Mouse (Mus musculus) macrophage (primary cell): ENCODE measurements around the gene Ripk3. TPM values are rescaled to one million over a fixed set of nuclear protein-coding genes. Genes with fewer than 3 reads are reported as not detected.
A peak's percentile ranks its signal among the peaks of the same experiment; 100 is the strongest.
"Not testable (repeated sequence)": the region's sequence is repeated elsewhere in the genome, so short reads cannot be mapped to it uniquely, and the experiment has no call there.

Source experiments
- H3K27ac ChIP-seq: fragments of 350-480 bp; formaldehyde crosslinking; 2 replicates; pipeline ENCODE4 v1.9.0; 2021
- H3K36me3 ChIP-seq: fragments of 350-480 bp; formaldehyde crosslinking; 2 replicates; pipeline ENCODE4 v1.9.0; 2021; ENCODE audit errors: inconsistent target
- H3K4me3 ChIP-seq: fragments of 350-480 bp; formaldehyde crosslinking; 2 replicates; pipeline ENCODE4 v1.9.0; 2021; ENCODE audit errors: inconsistent target
- H3K79me2 ChIP-seq: fragments of 350-480 bp; formaldehyde crosslinking; 2 replicates; pipeline ENCODE4 v1.9.0; 2021; ENCODE audit errors: inconsistent target
- WGBS: methylation state at CpG from one replicate; pipeline ENCODE4 v1.1.7; 2026; ENCODE audit warnings: inconsistent platforms; ENCODE audit not compliant: missing documents; 5-methylcytosine and 5-hydroxymethylcytosine counted together
- polyA plus RNA-seq: library from polyadenylated mRNA; stranded (reverse); fragments of 250-400 nt; gene quantifications from 3 replicates; pipeline ENCODE4 v1.2.4, GENCODE M21; 2018; ENCODE audit warnings: inconsistent platforms

The Ripk3 gene
- polyA plus RNA-seq, 1 experiment from 2014 or later, result 11.7 TPM

GRCm38 (mm10) chr14:55761163-55761562 is 27.5 kb downstream of the Ripk3 start, which contains the start of gene Ltb4r2:
TSS of gene Ltb4r2 (plus strand) at chr14:55761428.
- WGBS, result 95% methylated on average over 6 of the region's 6 CpGs
- Histone ChIP-seq H3K36me3 (no peaks in the 10 kb centered on the region), H3K27ac (no peak within 1 kb of the TSS), H3K79me2 (no peaks in the 10 kb centered on the region), H3K4me3 (no peak within 1 kb of the TSS)

DNA sequence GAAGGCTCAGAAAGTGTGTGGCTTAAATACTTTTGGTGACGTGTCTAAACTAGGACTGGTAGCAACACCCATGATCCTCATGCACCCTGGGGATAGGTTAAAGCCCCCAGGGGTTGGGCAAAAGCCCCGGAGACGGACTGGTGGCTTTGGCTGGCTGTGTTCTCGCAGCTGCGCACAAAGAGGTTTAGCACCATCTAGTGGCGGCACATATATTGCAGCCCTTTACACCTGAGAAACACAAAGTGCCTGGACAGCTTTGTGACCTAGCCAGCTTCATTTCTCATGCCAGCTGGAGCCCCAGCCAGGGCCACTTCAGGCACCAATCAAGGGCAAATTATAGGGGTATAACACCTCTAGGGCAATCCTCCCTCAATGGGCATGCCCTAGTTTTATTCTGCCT is 28.5 kb downstream of the Ripk3 start:
- H3K36me3 ChIP-seq, H3K79me2 ChIP-seq, H3K4me3 ChIP-seq, H3K27ac ChIP-seq: not testable (repeated sequence)
- WGBS, result 0% methylated on average over 5 of the region's 6 CpGs

DNA sequence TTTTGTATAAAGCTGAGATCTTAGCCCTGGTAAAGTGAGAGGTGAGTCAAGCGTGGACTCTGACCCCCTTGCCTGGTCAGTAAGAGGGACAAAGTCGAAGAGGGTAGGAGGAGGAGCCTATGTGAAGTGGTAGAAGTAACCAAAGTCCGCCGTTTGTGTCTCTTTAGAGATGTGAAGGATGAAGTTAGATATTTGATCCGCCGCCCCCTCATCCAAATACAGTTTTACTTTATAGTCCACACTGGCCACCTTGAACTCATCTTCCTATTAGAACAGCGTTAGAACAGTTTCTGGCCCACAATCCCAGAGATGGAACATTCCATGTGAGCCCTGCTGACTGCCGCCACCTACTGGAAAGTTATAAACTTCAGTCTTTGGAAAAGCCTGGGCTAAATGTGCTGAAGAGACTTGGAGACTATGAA is 30.3 kb downstream of the Ripk3 start, which contains the start of gene Cideb:
TSS of gene Cideb (minus strand) at position 96 of the 422 bp plus-strand sequence.
- peaks cover 22% of the 10 kb centered on the region for H3K36me3 ChIP-seq
- H3K4me3 ChIP-seq, result no peak within 1 kb of the TSS
- no peak within 1 kb of the TSS for H3K27ac ChIP-seq
- WGBS, result 25% methylated on average over 8 of the region's 8 CpGs
- no peaks in the 10 kb centered on the region for H3K79me2 ChIP-seq

DNA sequence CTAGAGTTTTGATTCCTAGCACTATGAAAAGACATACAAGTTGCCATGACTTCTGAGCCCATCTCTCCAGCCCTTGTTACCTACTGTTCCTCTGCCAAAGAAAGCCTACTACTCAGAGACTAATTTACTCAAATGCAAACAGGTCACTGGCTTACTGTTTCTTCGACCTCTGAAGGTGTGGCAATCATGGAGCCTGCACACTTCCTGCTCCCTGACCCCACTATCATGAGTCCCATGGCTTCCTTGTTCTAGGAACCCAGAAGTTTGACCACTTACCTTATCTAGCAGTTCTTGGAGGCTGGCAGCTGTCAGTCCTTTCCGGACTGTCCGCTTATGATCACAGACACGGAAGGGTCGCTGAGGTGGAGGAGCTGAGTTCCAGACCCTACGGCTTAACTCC is 31.1 kb downstream of the Ripk3 start:
- Histone ChIP-seq H3K36me3 (peaks cover 30% of the 10 kb centered on the region), H3K4me3 (no peak overlapping the region), H3K27ac (no peak overlapping the region), H3K79me2 (no peaks in the 10 kb centered on the region)
- 58% methylated on average over 5 of the region's 6 CpGs for WGBS

GRCm38 (mm10) chr14:55747051-55747847 is 41.4 kb downstream of the Ripk3 start:
- no peak overlapping the region for H3K27ac ChIP-seq
- peaks cover 46% of the 10 kb centered on the region for H3K36me3 ChIP-seq
- peak overlapping the region; percentile 90 for H3K4me3 ChIP-seq
- H3K79me2 ChIP-seq, result peaks cover 35% of the 10 kb centered on the region
- 84% methylated on average over 10 of the region's 10 CpGs for WGBS

DNA sequence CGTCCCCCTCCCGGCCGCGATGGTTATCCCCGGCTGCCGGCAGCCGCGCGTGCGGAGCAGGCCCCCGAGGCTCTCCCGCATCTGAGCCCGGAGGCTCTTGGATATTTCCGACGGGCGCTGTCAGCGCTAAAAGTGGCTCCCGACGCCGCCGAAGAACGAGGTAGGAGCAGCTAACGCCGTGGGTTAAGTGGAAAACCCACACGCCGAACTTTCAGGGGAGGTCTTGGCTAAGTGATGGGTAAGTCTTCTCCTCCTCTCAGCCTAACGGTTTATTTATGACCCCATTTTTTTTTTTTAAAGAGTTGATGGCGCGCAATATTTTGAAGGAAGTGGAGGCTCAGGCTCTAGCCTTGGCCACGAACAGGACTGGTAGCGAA is 42.8 kb downstream of the Ripk3 start:
- H3K27ac ChIP-seq, result peak overlapping the region; percentile 41
- H3K36me3 ChIP-seq, result peaks cover 46% of the 10 kb centered on the region
- 1% methylated on average over 29 of the region's 31 CpGs for WGBS

GRCm38 (mm10) chr14:55745180-55745860 is 43.3 kb downstream of the Ripk3 start, which contains the start of the genes Dhrs1 and Nop9:
TSS of gene Dhrs1 (minus strand) at chr14:55745690.
TSS of gene Nop9 (plus strand) at chr14:55745693.
- H3K27ac ChIP-seq, result peak within 1 kb of the TSS; percentile 61
- peaks cover 35% of the 10 kb centered on the region for H3K79me2 ChIP-seq
- 1% methylated on average over 36 of the region's 48 CpGs for WGBS
- peak within 1 kb of the TSS; percentile 90 for H3K4me3 ChIP-seq
- H3K36me3 ChIP-seq, result peaks cover 46% of the 10 kb centered on the region

More for the DNA sequence above, 42.8 kb downstream of the Ripk3 start:
- Histone ChIP-seq H3K79me2 (peaks cover 35% of the 10 kb centered on the region), H3K4me3 (peak overlapping the region; percentile 90)

GRCm38 (mm10) chr14:55743711-55744110 is 45.0 kb downstream of the Ripk3 start:
- H3K36me3 ChIP-seq, result peaks cover 47% of the 10 kb centered on the region
- H3K4me3 ChIP-seq, result no peak overlapping the region
- peaks cover 35% of the 10 kb centered on the region for H3K79me2 ChIP-seq
- 22% methylated on average over 10 of the region's 10 CpGs for WGBS
- no peak overlapping the region for H3K27ac ChIP-seq

DNA sequence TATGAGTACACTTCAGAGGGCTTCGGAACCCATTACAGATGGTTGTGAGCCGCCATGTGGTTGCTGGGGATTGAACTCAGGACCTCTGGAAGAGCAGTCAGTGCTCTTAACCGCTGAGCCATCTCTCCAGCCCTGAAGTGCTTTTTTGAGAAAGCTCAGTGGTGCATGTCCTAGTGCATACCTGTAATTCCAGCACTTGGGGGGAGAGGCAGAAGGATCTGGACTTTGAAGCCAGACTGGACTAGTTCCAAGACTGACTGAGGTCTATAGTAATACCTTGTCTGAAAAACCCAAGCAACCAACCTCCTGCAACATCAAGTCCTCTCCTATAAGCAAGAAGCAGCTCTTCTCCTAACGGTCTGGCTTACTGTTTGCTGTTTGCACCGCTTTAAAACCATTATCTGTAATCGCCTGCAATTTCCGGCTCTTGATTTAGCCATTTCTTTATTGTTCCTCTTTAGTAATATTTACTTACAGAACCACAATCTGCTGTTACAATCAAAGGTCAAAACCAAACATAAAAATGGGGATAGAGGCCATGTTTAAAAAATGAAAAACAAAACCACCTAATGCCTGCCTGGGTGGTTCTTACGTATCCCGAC is 51.5 kb downstream of the Ripk3 start:
- Histone ChIP-seq H3K36me3 (peaks cover 39% of the 10 kb centered on the region), H3K79me2 (no peaks in the 10 kb centered on the region), H3K4me3 (no peak overlapping the region), H3K27ac (0 out of 2 replicates have a peak overlapping the region, but pooled peaks have one; percentile 21)
- 55% methylated on average over 9 of the region's 9 CpGs for WGBS

DNA sequence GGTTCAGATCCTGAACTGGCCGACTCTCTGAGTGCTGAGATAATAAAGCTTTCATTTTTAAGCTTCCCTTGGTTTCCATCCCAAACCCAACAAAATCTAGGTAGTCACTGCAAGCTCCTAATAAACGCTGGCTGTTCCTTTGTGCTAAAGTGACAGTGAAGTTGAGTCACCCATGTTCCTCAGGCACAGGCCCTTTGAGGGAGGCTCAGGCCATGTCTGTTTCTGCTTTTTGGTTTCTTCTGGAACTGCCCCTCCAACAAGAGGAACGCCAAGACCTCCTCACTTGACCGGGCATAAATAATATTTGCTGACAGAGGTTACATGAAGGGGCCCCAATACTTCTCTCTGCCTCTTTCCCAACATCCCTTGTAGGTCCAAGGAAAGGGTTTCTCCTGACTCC is 52.9 kb downstream of the Ripk3 start:
- H3K27ac ChIP-seq, result peak overlapping the region; percentile 47
- H3K36me3 ChIP-seq, result peaks cover 25% of the 10 kb centered on the region
- H3K79me2 ChIP-seq, result no peaks in the 10 kb centered on the region
- no peak overlapping the region for H3K4me3 ChIP-seq
- 25% methylated on average over 4 of the region's 4 CpGs for WGBS

GRCm38 (mm10) chr14:55735334-55735733 is 53.3 kb downstream of the Ripk3 start:
- Histone ChIP-seq H3K4me3 (no peak overlapping the region), H3K79me2 (no peaks in the 10 kb centered on the region), H3K36me3 (peaks cover 21% of the 10 kb centered on the region), H3K27ac (peak overlapping the region; percentile 47)
- WGBS, result 81% methylated on average over 3 of the region's 3 CpGs

Other genes starting within 250 kb of the Ripk3 start
- 5.9 to 15.5 TPM (median 7.9 TPM) in 3 replicates for gene Pck2, start 248.6 kb downstream of the Ripk3 start, polyA plus RNA-seq
- 44.4 to 59.1 TPM (median 44.6 TPM) in 3 replicates for gene Dcaf11, start 228.9 kb downstream of the Ripk3 start, polyA plus RNA-seq
- gene A730061H03Rik, start 228.5 kb downstream of the Ripk3 start, polyA plus RNA-seq, result 0.86 TPM in 1 of 3 replicates, not detected in the others
- not detected in 3 replicates for gene Fitm1, start 213.2 kb downstream of the Ripk3 start, polyA plus RNA-seq
- 213 to 335 TPM (median 292 TPM) in 3 replicates for gene Psme1, start 210.7 kb downstream of the Ripk3 start, polyA plus RNA-seq
- 11.9 to 22.1 TPM (median 17.9 TPM) in 3 replicates for gene Emc9, start 203.6 kb downstream of the Ripk3 start, polyA plus RNA-seq
- 172 to 350 TPM (median 300 TPM) in 3 replicates for gene Psme2, start 197.8 kb downstream of the Ripk3 start, polyA plus RNA-seq
- gene Rnf31, start 197.2 kb downstream of the Ripk3 start, polyA plus RNA-seq, result 16.3 to 31.6 TPM (median 19.7 TPM) in 3 replicates
- gene Irf9, start 185.3 kb downstream of the Ripk3 start, polyA plus RNA-seq, result 57.2 to 69.1 TPM (median 61.1 TPM) in 3 replicates
- gene Rec8, start 170.8 kb downstream of the Ripk3 start, polyA plus RNA-seq, result not detected in 3 replicates
- gene Ipo4, start 152.9 kb downstream of the Ripk3 start, polyA plus RNA-seq, result 18.4 to 47.7 TPM (median 21.3 TPM) in 3 replicates
- gene Gm49378, start 151.0 kb downstream of the Ripk3 start, polyA plus RNA-seq, result 0.29 to 1.2 TPM (median 1.1 TPM) in 3 replicates
- 35.2 to 63.2 TPM (median 58.1 TPM) in 3 replicates for gene Tm9sf1, start 145.1 kb downstream of the Ripk3 start, polyA plus RNA-seq
- gene Tssk4, start 138.7 kb downstream of the Ripk3 start, polyA plus RNA-seq, result 0.34 TPM in 1 of 3 replicates, not detected in the others
- gene Mdp1, start 128.4 kb downstream of the Ripk3 start, polyA plus RNA-seq, result 25.4 to 29.3 TPM (median 26.3 TPM) in 3 replicates
- 27.4 to 36.4 TPM (median 34.4 TPM) in 3 replicates for gene Gmpr2, start 116.9 kb downstream of the Ripk3 start, polyA plus RNA-seq
- 136 to 262 TPM (median 187 TPM) in 3 replicates for gene Nedd8, start 116.7 kb downstream of the Ripk3 start, polyA plus RNA-seq
- gene Tinf2, start 107.0 kb downstream of the Ripk3 start, polyA plus RNA-seq, result 9.0 to 10.5 TPM (median 10.4 TPM) in 3 replicates
- 1.2 to 4.3 TPM (median 3.6 TPM) in 3 replicates for gene Tgm1, start 74.9 kb downstream of the Ripk3 start, polyA plus RNA-seq
- 7.5 to 16.7 TPM (median 12.4 TPM) in 3 replicates for gene Rabggta, start 66.6 kb downstream of the Ripk3 start, polyA plus RNA-seq
- gene Dhrs1, start 43.2 kb downstream of the Ripk3 start, polyA plus RNA-seq, result 63.5 to 108 TPM (median 106 TPM) in 3 replicates
- gene Nop9, start 43.2 kb downstream of the Ripk3 start, polyA plus RNA-seq, result 9.3 to 22.6 TPM (median 12.9 TPM) in 3 replicates
- 0.22 to 0.72 TPM (median 0.41 TPM) in 3 replicates for gene Cideb, start 30.4 kb downstream of the Ripk3 start, polyA plus RNA-seq
- 0.10 TPM in 1 of 3 replicates, not detected in the others for gene Ltb4r2, start 27.4 kb downstream of the Ripk3 start, polyA plus RNA-seq
- gene Ltb4r1, start 22.9 kb downstream of the Ripk3 start, polyA plus RNA-seq, result 0.25 to 0.33 TPM (median 0.32 TPM) in 3 replicates
- gene Adcy4, start 4.8 kb downstream of the Ripk3 start, polyA plus RNA-seq, result 0.04 to 0.07 TPM in 2 of 3 replicates, not detected in the other
- not detected in 3 replicates for gene Nfatc4, start 34.3 kb upstream of the Ripk3 start, polyA plus RNA-seq
- gene Nynrin, start 65.1 kb upstream of the Ripk3 start, polyA plus RNA-seq, result 0.69 to 1.1 TPM (median 0.70 TPM) in 3 replicates
- not detected in 3 replicates for gene Cbln3, start 95.5 kb upstream of the Ripk3 start, polyA plus RNA-seq
- 7.7 to 19.3 TPM (median 13.1 TPM) in 3 replicates for gene Khnyn, start 96.1 kb upstream of the Ripk3 start, polyA plus RNA-seq
- 1.5 to 3.1 TPM (median 2.0 TPM) in 3 replicates for gene Sdr39u1, start 111.4 kb upstream of the Ripk3 start, polyA plus RNA-seq
- not detected in 3 replicates for gene Cma1, start 155.8 kb upstream of the Ripk3 start, polyA plus RNA-seq
- gene Cma2, start 162.1 kb upstream of the Ripk3 start, polyA plus RNA-seq, result not detected in 3 replicates
- gene Mcpt1, start 229.1 kb upstream of the Ripk3 start, polyA plus RNA-seq, result not detected in 3 replicates
- gene Mcpt9, start 241.6 kb upstream of the Ripk3 start, polyA plus RNA-seq, result not detected in 3 replicates